Mouse (Mus musculus): Measurements from ENCODE around the gene Ctss. TPM values are rescaled to one million over a fixed set of nuclear protein-coding genes. Genes with fewer than 3 reads are reported as not detected.

Ctss gene
- 10.2 TPM in 2 replicates for polyA plus RNA-seq (2014; fragmentation: Nextera tagmentation; extraction: Ambion mirVana)

DNA sequence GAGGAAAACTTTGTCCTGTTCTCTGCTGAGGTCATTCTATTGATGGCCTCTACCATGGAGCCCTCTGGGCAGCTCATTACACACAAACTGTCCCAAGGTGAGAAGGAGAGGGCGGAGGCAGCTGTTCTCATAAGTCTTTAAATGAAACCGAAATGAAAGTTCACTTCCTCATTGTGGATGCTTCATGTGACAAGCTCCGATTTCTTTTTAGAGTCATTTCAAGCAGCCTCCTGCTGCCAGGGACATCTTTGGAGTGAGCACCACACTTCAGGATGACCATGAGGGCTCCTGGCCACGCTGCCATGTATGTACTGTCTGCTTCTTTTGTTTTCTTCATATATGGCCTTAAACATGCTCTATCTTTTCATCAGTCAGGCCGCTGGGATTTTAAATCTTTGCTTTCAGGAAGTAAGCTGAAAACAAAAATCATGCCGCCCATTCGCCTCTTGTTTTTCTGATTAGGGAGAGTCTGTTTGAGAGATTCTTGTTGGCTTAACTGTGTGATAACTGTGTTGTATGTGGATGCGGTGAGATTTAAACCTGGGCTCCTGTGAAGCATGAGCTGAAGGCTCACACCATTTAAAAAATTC, at the start of gene Ctss:
Ctss (plus strand) TSS at position 165 of the 590 bp plus-strand sequence.
- Histone ChIP-seq H3K9ac (ENCODE audit: low read length) (no peak within 1 kb of the TSS), H3K4me2 (no peak within 1 kb of the TSS), H3K9me3 (ENCODE audit: control insufficient read depth, low read length) (no peaks in the 10 kb centered on the region), H3K27me3 (ENCODE audit: control insufficient read depth, insufficient read depth, low read length) (no peaks in the 10 kb centered on the region), H3K4me1 (ENCODE audit: control insufficient read depth, insufficient read depth, low read length) (no peaks in the 10 kb centered on the region), H3K36me3 (ENCODE audit: control insufficient read depth, insufficient read depth, low read length) (no peaks in the 10 kb centered on the region), H3K27ac (ENCODE audit: low read depth, low read length) (no peak within 1 kb of the TSS), H3K4me3 (ENCODE audit: low read depth, low read length) (no peak within 1 kb of the TSS)
- DNase-seq (ENCODE audit: low spot score, missing footprints) (peak; percentile 56), ATAC-seq (ENCODE audit: low FRiP score) (no peak)
- WGBS: 90% methylated on average over 8 of the region's 8 CpGs

DNA sequence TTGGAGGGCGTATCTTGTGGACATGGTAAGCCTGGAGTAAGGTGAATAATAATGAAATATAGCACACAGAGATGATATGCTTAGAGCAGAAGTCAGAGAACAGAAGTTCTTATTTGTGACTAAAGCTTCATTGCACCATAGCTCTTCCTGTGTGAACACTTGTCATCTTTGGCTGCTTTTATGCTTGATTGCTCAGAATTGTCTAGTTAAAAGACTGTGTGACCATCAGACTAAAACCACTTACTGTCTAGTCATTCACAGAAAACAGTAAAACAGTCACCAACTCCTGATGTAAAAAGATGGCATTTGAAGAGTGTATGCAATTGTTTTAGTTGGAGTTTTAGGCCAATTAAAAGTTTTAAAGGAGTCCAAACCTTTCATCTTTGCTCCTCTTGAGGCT, 47.6 kb upstream of the Ctss start:
- Histone ChIP-seq H3K9ac (ENCODE audit: low read length) (no peak overlapping the region), H3K4me3 (ENCODE audit: low read depth, low read length) (no peak overlapping the region), H3K36me3 (ENCODE audit: control insufficient read depth, insufficient read depth, low read length) (peaks cover 10% of the 10 kb centered on the region), H3K9me3 (ENCODE audit: control insufficient read depth, low read length) (no peaks in the 10 kb centered on the region), H3K4me1 (ENCODE audit: control insufficient read depth, insufficient read depth, low read length) (no peaks in the 10 kb centered on the region), H3K27me3 (ENCODE audit: control insufficient read depth, insufficient read depth, low read length) (no peaks in the 10 kb centered on the region), H3K4me2 (no peak overlapping the region), H3K27ac (ENCODE audit: low read depth, low read length) (no peak overlapping the region)
- whole genome bisulfite sequencing: 84% methylated on average over 1 of the region's 1 CpGs
- DNase-seq (ENCODE audit: low spot score, missing footprints): no peak
- ATAC-seq (ENCODE audit: low FRiP score): no peak

DNA sequence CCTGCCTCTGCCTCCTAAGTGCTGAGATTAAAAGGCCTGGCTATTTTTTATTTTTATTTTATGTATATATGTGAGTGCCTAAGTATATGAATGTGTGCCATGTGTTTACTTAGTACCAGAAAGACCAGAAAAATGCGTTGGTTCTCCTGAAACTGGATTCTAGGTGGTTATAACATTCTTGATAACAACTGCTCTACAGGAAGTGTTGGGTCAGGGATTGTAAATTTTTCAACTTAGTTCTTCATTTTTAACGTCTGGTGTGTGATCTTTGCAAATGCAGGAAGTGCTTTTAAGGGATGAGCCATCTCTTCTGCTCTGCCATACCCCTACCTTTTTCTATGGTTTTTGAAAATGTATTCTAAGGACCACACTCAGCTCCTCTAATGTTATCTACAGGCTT, 40.2 kb upstream of the Ctss start:
- no peaks in the 10 kb centered on the region for H3K27me3 ChIP-seq (ENCODE audit: control insufficient read depth, insufficient read depth, low read length)
- DNase-seq (ENCODE audit: low spot score, missing footprints) (no peak), ATAC-seq (ENCODE audit: low FRiP score) (no peak)
- no peak overlapping the region for H3K4me2 ChIP-seq
- no peak overlapping the region for H3K27ac ChIP-seq (ENCODE audit: low read depth, low read length)
- H3K9me3 ChIP-seq (ENCODE audit: control insufficient read depth, low read length): no peaks in the 10 kb centered on the region
- no peak overlapping the region for H3K9ac ChIP-seq (ENCODE audit: low read length)
- 91% methylated on average over 2 of the region's 2 CpGs for WGBS
- peaks cover 5% of the 10 kb centered on the region; the same call in 1 of the 2 replicates for H3K36me3 ChIP-seq (ENCODE audit: control insufficient read depth, insufficient read depth, low read length)
- H3K4me3 ChIP-seq (ENCODE audit: low read depth, low read length): no peak overlapping the region
- no peaks in the 10 kb centered on the region for H3K4me1 ChIP-seq (ENCODE audit: control insufficient read depth, insufficient read depth, low read length)

DNA sequence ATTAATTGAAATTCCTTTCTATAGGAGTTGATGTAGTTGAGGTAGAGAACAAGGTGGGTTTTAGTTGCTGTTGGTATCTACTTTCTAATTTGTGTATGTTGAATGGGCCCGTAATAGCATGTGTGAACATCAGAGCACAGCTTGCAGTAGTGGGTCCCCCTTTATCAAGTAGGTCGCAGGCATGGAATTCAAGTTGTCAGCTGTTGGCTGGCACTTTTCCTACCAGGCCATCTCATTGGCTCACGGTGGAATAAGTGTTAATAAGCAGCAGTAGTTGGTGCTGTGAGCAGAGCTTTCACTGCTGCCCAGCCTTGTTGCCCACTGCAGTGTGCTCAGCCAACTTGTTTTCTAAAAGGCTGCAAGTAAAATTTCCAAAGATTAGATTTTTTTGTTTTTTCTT, 37.9 kb upstream of the Ctss start:
- no peak overlapping the region for H3K9ac ChIP-seq (ENCODE audit: low read length)
- H3K27ac ChIP-seq (ENCODE audit: low read depth, low read length): no peak overlapping the region
- 95% methylated on average over 3 of the region's 3 CpGs for WGBS
- no peaks in the 10 kb centered on the region for H3K27me3 ChIP-seq (ENCODE audit: control insufficient read depth, insufficient read depth, low read length)
- no peak overlapping the region for H3K4me3 ChIP-seq (ENCODE audit: low read depth, low read length)
- H3K4me1 ChIP-seq (ENCODE audit: control insufficient read depth, insufficient read depth, low read length): no peaks in the 10 kb centered on the region
- H3K4me2 ChIP-seq: no peak overlapping the region
- no peak for DNase-seq (ENCODE audit: low spot score, missing footprints)
- ATAC-seq (ENCODE audit: low FRiP score): no peak
- peaks cover 8% of the 10 kb centered on the region; the same call in 1 of the 2 replicates for H3K36me3 ChIP-seq (ENCODE audit: control insufficient read depth, insufficient read depth, low read length)
- no peaks in the 10 kb centered on the region for H3K9me3 ChIP-seq (ENCODE audit: control insufficient read depth, low read length)

DNA sequence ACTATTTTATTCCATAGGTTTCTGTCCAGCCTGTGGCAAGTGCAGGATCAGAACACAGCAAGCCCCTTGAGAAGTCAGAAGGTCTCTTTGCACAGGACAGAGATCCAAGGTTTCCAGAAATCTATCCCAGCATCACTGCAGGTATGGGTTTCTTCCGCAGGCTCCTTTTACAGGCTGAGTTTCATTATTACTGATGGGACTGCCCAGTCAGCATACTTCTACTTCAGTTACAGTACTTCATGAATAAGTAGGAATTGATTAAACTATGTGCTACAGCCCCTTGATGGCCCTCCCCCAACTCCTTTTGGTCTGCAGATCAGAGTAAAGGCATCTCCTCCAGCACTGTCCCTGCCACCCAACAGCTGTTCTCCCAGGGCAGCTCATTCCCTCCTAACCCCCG, 36.3 kb upstream of the Ctss start:
- DNase-seq (ENCODE audit: low spot score, missing footprints): no peak
- Histone ChIP-seq H3K4me1 (ENCODE audit: control insufficient read depth, insufficient read depth, low read length) (no peaks in the 10 kb centered on the region), H3K27ac (ENCODE audit: low read depth, low read length) (no peak overlapping the region), H3K4me2 (no peak overlapping the region), H3K27me3 (ENCODE audit: control insufficient read depth, insufficient read depth, low read length) (no peaks in the 10 kb centered on the region), H3K9ac (ENCODE audit: low read length) (no peak overlapping the region), H3K9me3 (ENCODE audit: control insufficient read depth, low read length) (no peaks in the 10 kb centered on the region), H3K36me3 (ENCODE audit: control insufficient read depth, insufficient read depth, low read length) (peaks cover 8% of the 10 kb centered on the region; the same call in 1 of the 2 replicates), H3K4me3 (ENCODE audit: low read depth, low read length) (no peak overlapping the region)
- 97% methylated on average over 2 of the region's 2 CpGs for WGBS
- ATAC-seq (ENCODE audit: low FRiP score): no peak

DNA sequence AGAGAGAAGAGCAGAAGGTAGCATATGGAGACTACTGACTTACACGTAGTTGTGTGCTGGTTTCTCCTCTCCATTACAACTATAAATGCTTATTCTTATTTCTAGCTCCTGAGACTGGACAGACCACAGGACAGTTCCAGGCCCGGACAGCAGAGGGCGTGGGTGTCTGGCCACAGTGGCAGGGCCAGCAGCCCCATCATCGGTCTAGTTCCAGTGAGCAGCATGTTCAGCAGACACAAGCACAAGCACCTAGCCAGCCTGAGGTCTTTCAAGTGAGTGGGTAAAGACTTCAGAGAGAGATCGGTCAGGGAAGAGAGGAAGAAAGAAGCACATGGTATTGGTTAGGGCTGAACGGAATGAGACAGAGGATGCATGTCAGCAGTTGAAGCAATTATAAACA, 32.2 kb upstream of the Ctss start:
- no peak overlapping the region for H3K27ac ChIP-seq (ENCODE audit: low read depth, low read length)
- H3K4me1 ChIP-seq (ENCODE audit: control insufficient read depth, insufficient read depth, low read length): no peaks in the 10 kb centered on the region
- H3K4me2 ChIP-seq: no peak overlapping the region
- H3K27me3 ChIP-seq (ENCODE audit: control insufficient read depth, insufficient read depth, low read length): no peaks in the 10 kb centered on the region
- DNase-seq (ENCODE audit: low spot score, missing footprints) (peak; percentile 94), ATAC-seq (ENCODE audit: low FRiP score) (no peak)
- H3K4me3 ChIP-seq (ENCODE audit: low read depth, low read length): no peak overlapping the region
- no peak overlapping the region for H3K9ac ChIP-seq (ENCODE audit: low read length)
- peaks cover 3% of the 10 kb centered on the region; the same call in 1 of the 2 replicates for H3K36me3 ChIP-seq (ENCODE audit: control insufficient read depth, insufficient read depth, low read length)
- WGBS: 65% methylated on average over 6 of the region's 6 CpGs
- H3K9me3 ChIP-seq (ENCODE audit: control insufficient read depth, low read length): no peaks in the 10 kb centered on the region

DNA sequence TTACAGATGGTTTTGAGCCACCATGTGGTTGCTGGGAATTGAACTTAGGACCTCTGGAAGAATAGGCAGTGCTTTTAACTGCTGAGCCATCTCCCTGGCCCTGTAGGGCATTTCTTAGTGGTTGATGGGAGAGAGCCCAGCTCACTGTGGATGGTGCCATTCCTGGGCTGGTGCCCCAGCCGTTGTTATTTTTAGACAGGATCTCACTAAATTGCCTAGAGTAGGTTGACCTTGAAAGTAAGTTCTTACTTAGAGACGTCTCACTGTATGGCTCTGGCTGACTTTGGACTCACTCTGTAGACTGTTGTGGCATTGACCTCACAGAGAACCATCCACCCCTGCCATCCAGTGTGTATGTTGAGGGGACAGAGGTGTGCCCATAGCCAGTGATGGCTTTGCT, 28.4 kb upstream of the Ctss start:
- 98% methylated on average over 2 of the region's 2 CpGs for WGBS
- no peaks in the 10 kb centered on the region; the same call in 1 of the 2 replicates for H3K36me3 ChIP-seq (ENCODE audit: control insufficient read depth, insufficient read depth, low read length)
- ATAC-seq (ENCODE audit: low FRiP score) (no peak), DNase-seq (ENCODE audit: low spot score, missing footprints) (no peak)
- H3K9me3 ChIP-seq (ENCODE audit: control insufficient read depth, low read length): no peaks in the 10 kb centered on the region
- no peak overlapping the region for H3K9ac ChIP-seq (ENCODE audit: low read length)
- H3K4me2 ChIP-seq: no peak overlapping the region
- H3K27ac ChIP-seq (ENCODE audit: low read depth, low read length): no peak overlapping the region
- no peaks in the 10 kb centered on the region for H3K27me3 ChIP-seq (ENCODE audit: control insufficient read depth, insufficient read depth, low read length)
- H3K4me1 ChIP-seq (ENCODE audit: control insufficient read depth, insufficient read depth, low read length): peaks cover 2% of the 10 kb centered on the region; the same call in 1 of the 2 replicates
- no peak overlapping the region for H3K4me3 ChIP-seq (ENCODE audit: low read depth, low read length)

DNA sequence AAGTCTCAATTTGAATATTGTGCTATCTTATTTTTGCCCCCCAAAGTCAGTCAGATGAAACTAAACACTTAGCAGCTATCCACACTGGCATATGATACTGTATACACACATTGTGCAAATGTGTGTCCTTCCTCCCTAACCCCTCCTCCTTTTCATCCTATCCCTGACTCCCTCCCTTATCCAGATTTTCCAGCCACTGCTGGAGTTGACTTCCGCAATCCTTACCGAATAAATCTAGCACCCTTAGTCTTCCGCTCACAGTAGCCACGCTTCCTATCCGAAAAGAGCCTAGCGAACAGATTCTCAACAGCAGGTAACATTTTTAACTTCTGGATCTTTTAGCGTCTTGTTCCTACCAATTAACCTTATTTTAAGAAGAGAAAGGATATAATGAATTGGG, 27.6 kb upstream of the Ctss start, which contains the start of gene Ctsk:
Ctsk (plus strand) TSS at position 233 of the 400 bp plus-strand sequence.
- Histone ChIP-seq H3K36me3 (ENCODE audit: control insufficient read depth, insufficient read depth, low read length) (no peaks in the 10 kb centered on the region; the same call in 1 of the 2 replicates), H3K9me3 (ENCODE audit: control insufficient read depth, low read length) (no peaks in the 10 kb centered on the region), H3K4me1 (ENCODE audit: control insufficient read depth, insufficient read depth, low read length) (peaks cover 2% of the 10 kb centered on the region; the same call in 1 of the 2 replicates), H3K27ac (ENCODE audit: low read depth, low read length) (no peak within 1 kb of the TSS), H3K9ac (ENCODE audit: low read length) (no peak within 1 kb of the TSS), H3K4me3 (ENCODE audit: low read depth, low read length) (no peak within 1 kb of the TSS), H3K4me2 (no peak within 1 kb of the TSS), H3K27me3 (ENCODE audit: control insufficient read depth, insufficient read depth, low read length) (no peaks in the 10 kb centered on the region)
- WGBS: 87% methylated on average over 7 of the region's 7 CpGs
- ATAC-seq (ENCODE audit: low FRiP score) (no peak), DNase-seq (ENCODE audit: low spot score, missing footprints) (no peak)

DNA sequence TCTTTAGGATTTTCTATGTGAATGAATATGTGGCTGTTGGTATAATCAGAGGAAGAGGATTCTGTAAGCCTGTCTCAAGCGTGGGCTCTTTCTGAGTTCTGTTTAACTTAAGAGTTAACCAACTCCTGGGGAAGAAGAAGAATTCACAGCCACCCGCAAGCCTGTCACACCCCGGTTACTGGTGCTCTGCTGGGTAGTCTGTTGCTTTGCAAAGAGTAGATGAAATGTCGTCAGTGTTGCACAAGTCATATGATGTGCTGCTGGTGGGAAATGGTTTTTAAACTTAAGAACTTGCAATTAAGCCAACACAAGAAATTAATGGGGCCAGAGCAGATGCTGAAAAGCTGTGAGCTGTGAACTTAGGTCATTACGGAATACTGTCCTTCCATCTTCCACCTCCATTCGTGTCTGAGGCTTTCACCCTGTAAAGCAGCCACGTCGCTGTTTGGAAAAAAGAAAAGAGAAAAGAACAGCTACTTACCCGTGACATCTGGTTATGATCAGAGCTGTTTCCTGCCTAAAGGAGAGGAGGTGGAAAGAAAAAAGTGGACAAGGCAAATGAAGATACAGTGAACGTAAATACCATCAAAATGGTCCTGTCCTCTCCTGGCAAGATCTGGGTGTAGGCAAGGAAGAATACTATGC, 27.0 kb upstream of the Ctss start:
- DNase-seq (ENCODE audit: low spot score, missing footprints): no peak
- Histone ChIP-seq H3K27ac (ENCODE audit: low read depth, low read length) (no peak overlapping the region), H3K27me3 (ENCODE audit: control insufficient read depth, insufficient read depth, low read length) (no peaks in the 10 kb centered on the region), H3K9me3 (ENCODE audit: control insufficient read depth, low read length) (no peaks in the 10 kb centered on the region), H3K4me1 (ENCODE audit: control insufficient read depth, insufficient read depth, low read length) (peaks cover 2% of the 10 kb centered on the region; the same call in 1 of the 2 replicates), H3K4me3 (ENCODE audit: low read depth, low read length) (no peak overlapping the region), H3K9ac (ENCODE audit: low read length) (no peak overlapping the region), H3K36me3 (ENCODE audit: control insufficient read depth, insufficient read depth, low read length) (no peaks in the 10 kb centered on the region; the same call in 1 of the 2 replicates), H3K4me2 (no peak overlapping the region)
- WGBS: 79% methylated on average over 10 of the region's 10 CpGs
- ATAC-seq (ENCODE audit: low FRiP score): no peak
